Mouse (Mus musculus): ENCODE measurements around the gene Gm21969. TPM values are rescaled to one million over a fixed set of nuclear protein-coding genes. Genes with fewer than 3 reads are reported as not detected.

Gm21969 gene
- not detected for polyA plus RNA-seq (2012; fragmentation: generic; extraction: Trizol)

DNA sequence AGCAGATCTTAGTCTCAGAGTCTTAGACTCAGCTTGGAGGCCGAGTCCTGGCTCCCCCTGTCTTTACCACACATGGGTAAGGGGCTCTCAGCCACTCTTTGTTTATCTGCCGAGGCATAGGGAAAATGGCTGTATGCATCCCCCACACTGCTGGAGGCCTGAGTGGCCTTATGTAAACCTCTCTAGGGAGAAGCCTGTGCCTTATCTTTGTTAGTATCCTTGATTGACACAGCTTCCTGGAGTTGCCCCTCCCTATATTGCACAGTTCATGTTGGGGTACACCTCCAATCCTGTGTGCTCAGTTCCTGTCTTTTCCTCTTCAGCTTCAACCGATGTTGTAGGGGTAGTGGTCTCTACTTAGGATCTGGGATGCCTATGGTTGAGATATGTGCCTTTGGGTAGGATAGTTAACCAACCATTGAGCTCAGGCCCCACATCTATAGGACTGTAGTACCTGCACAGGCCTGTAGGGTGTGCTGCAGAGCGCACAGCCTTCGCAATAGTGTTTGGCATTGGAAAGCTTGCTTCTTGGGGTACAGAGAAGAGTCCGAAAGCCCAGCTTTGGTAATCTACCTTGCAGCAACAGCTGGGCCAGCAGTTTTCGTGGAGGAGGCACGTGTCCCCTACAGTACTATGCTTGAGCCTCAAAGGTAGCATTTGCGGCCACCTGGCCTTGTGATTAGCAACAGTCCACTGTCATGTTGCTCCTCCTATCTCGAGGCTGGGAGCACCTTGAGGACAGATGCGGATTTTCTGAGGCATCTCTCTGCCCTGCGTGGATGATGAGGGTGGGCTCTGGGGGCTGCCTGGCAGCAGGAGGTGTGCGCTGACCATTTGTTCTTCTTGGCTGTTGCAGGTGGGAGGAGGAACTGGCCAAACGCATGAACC lies at the start of gene Gm21969:
Gm21969 (plus strand) TSS at position 830 of the 888 bp plus-strand sequence.

DNA sequence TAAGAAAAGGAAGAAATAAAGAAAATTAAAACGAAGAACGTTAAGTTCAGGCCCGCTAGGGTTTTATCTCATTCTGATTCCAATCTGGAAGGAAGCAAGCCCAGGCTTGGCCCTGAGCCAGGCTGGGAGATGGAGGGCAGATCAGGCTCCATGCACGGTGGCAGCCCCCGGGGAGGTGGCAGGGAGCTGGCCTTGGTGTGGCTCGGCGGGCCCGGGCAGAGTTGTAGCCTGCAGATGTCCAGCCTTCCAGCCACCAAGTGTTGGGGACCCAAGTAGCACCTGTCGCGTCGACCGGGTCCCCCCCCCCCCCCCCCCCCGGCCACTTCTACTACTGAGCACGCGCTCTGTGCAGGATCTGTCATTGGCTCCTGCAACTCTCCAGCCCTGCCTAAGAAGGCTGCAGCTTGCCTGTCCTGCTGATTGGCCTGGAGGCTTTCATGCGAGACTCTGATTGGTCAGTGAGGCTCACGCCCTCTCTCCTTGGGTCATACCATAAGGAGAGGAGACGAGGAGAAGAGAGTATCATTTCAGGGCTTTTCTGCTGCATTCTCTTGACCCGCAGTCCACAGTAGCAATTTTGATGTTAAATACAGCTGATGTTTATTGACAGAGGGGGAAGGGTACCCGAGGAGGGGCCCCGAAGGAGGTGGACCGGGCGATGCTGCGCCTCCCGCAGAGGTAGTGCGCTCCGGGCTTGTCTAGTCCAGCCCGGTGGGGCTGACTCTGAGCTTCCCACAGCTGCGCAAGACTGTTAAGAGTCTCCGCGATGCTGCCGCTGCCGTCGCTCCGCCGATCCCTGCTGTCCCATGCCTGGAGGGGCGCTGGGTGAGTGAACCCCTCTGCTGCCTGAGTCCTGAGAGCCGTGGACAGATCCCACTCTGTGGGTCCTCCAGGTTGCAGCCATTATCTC lies 19.6 kb downstream of the Gm21969 start, which contains the start of gene Aldh4a1:
Aldh4a1 (plus strand) TSS at position 494 of the 910 bp plus-strand sequence.

DNA sequence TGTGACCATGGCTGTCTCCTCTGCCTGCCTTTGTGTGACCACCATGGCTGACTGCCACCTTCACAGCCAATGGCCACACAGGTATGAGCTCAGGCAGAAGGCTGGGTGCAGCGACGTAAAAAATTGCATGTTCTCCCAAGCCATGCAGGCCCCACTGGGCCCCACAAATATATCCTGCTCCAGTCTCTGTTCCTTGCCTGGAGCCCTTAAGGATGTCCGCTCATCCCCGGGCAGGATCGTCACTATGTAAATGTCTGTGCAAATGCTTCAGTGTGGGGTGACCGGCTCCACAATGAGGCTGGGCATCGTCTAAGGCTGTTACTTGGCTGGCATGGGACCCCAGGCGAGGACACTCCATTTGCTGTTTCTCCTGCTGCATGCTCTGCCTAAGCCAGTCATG lies 50.3 kb downstream of the Gm21969 start, which contains the start of gene Tas1r2:
Tas1r2 (plus strand) TSS at position 301 of the 400 bp plus-strand sequence.

Other genes with a start within 250 kb of the Gm21969 start
- gene Iffo2, start 72.6 kb upstream of the Gm21969 start, polyA plus RNA-seq (2012; fragmentation: generic; extraction: Trizol), result 1 to 10 TPM; 4.2 to 8.3 TPM
- gene Aldh4a1, start 19.7 kb downstream of the Gm21969 start, polyA plus RNA-seq (2012; fragmentation: generic; extraction: Trizol), result 1 to 10 TPM; 3.0 to 9.1 TPM
- gene Tas1r2, start 50.4 kb downstream of the Gm21969 start, polyA plus RNA-seq (2012; fragmentation: generic; extraction: Trizol), result under 1 TPM in 1 of 2 experiments, not detected in 1; 0.05 TPM
- gene Pax7, start 230.3 kb downstream of the Gm21969 start, polyA plus RNA-seq (2012; fragmentation: generic; extraction: Trizol), result not detected

All from C3H10T1/2 (cell line).